Mouse (Mus musculus) heart, postnatal 0 days (tissue): ENCODE results near the gene Scgb1c1. TPM values are rescaled to one million over a fixed set of nuclear protein-coding genes. Genes with fewer than 3 reads are reported as not detected.

Experiments used
- ATAC-seq: fragments of 200-750 bp; cut with Nextera tagmentation; 2 replicates; pipeline ENCODE4 v1.8.0; 2017; ENCODE audit warnings: low read depth, moderate number of reproducible peaks, moderate library complexity; ENCODE audit not compliant: insufficient read depth
- DNase-seq: peaks from one replicate; pipeline ENCODE4 v3.0.0-alpha.2; 2016; ENCODE audit warnings: low spot score
- H3K27ac ChIP-seq: fragments of 300-500 bp; sonication (generic); 2 replicates; pipeline ENCODE4 v1.5.1; 2014; ENCODE audit warnings: low read depth, mild to moderate bottlenecking
- H3K27me3 ChIP-seq: fragments of 300-500 bp; sonication (generic); 2 replicates; pipeline ENCODE4 v1.6.1; 2014; ENCODE audit warnings: low read length, mixed read lengths; ENCODE audit not compliant: control insufficient read depth, insufficient read depth
- H3K36me3 ChIP-seq: fragments of 300-500 bp; sonication (generic); replicated peaks from 2 replicates; pipeline ENCODE4 v1.6.1; 2014; ENCODE audit warnings: low read length, mixed read lengths; ENCODE audit not compliant: control insufficient read depth, insufficient read depth
- H3K4me1 ChIP-seq: fragments of 300-500 bp; sonication (generic); 2 replicates; pipeline ENCODE4 v1.6.1; 2014; ENCODE audit warnings: antibody characterized with exemption; ENCODE audit not compliant: control insufficient read depth, insufficient read depth
- H3K4me2 ChIP-seq: fragments of 300-500 bp; sonication (generic); 2 replicates; pipeline ENCODE4 v1.6.1; 2014; ENCODE audit warnings: low read depth, mild to moderate bottlenecking, low read length, moderate library complexity
- H3K4me3 ChIP-seq: fragments of 300-500 bp; sonication (generic); 2 replicates; pipeline ENCODE4 v1.5.1; 2014; ENCODE audit warnings: low read depth, low read length
- H3K9ac ChIP-seq: fragments of 300-500 bp; sonication (generic); replicated peaks from 2 replicates; pipeline ENCODE4 v1.6.1; 2014; ENCODE audit warnings: low read depth, low read length, mixed read lengths
- H3K9me3 ChIP-seq: fragments of 300-500 bp; sonication (generic); replicated peaks from 2 replicates; pipeline ENCODE4 v1.6.1; 2016; ENCODE audit warnings: low read length; ENCODE audit not compliant: control insufficient read depth
- CTCF ChIP-seq: IDR thresholded peaks from 2 replicates; pipeline ENCODE4 v1.5.1; 2016; ENCODE audit warnings: antibody characterized with exemption, control low read depth, low read depth
- EP300 ChIP-seq: IDR thresholded peaks from 2 replicates; pipeline ENCODE4 v1.6.1; 2016; ENCODE audit warnings: antibody characterized with exemption, low read depth
- WGBS: fragments of 180-500 bp; shearing (Covaris S2); extraction: QIAGEN DNeasy Blood & Tissue Kit; methylation state at CpG from one replicate; pipeline ENCODE4 v1.1.7; 2014; 5-methylcytosine and 5-hydroxymethylcytosine counted together
- polyA plus RNA-seq: library from polyadenylated mRNA; unstranded; fragments of >200 nt; fragmentation: Nextera tagmentation; extraction: Ambion mirVana; gene quantifications from 2 replicates; pipeline ENCODE4 v1.2.1, GENCODE M21; 2015
- total RNA-seq: library from RNA; depleted of rRNA; stranded (reverse); fragments of >200 nt; gene quantifications from 2 replicates; pipeline ENCODE4 v1.2.3, GENCODE M21; 2014; ENCODE audit warnings: low replicate concordance

Scgb1c1 gene
- total and polyA plus RNA-seq, 2 experiments from 2014 or later, result 0.80 to 11.0 TPM

DNA sequence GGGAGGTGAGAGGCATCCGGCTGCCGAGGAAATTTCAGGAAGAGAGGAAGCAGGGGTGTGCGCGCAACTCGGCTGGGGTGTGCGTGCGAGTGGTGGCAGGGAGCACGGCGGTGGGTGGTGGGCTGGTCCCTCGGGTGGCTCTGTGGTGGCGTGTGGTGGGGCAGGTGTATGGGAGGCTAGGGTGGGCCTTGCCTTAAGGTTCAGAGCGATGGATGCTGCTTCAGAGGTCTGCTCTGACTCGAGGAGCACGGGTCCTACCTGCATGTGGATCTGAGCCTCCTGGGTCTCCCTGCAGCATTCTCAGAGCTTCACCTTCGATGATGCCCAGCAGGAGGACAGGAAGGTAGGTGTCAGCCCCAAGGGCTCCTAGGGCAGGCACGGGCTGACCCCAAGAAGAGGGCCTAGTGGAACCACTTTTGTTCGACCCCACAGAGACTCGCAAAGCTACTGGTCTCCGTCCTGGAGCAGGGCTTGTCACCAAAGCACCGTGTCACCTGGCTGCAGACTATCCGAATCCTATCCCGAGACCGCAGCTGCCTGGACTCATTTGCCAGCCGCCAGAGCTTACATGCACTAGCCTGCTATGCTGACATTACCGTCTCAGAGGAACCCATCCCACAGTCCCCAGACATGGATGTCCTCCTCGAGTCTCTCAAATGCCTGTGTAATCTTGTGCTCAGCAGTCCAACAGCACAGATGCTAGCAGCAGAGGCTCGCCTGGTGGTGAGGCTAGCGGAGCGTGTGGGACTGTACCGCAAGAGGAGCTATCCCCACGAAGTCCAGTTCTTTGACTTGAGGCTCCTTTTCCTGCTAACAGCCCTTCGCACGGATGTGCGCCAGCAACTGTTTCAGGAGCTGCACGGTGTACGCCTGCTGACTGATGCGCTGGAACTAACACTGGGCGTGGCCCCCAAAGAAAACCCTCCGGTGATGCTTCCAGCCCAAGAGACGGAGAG is 12.5 kb downstream of the Scgb1c1 start, which contains the start of gene Bet1l:
Gene Bet1l, minus strand, starts transcription at position 28 of the 956 bp plus-strand sequence.
- peak within 1 kb of the TSS; percentile 91 for H3K4me3 ChIP-seq
- 26% methylated on average over 40 of the region's 40 CpGs for WGBS
- H3K9me3 ChIP-seq, result no peaks in the 10 kb centered on the region
- no peak for TF ChIP-seq EP300
- no peak for TF ChIP-seq CTCF
- H3K4me2 ChIP-seq, result peak within 1 kb of the TSS; percentile 80
- peak within 1 kb of the TSS; percentile 92 for H3K27ac ChIP-seq
- no peaks in the 10 kb centered on the region for H3K27me3 ChIP-seq
- H3K36me3 ChIP-seq, result peaks cover 62% of the 10 kb centered on the region
- ATAC-seq (peak; percentile 8; the same call in 1 of the 2 replicates), DNase-seq (no peak)
- H3K9ac ChIP-seq, result peak within 1 kb of the TSS; percentile 96
- H3K4me1 ChIP-seq, result peaks cover 20% of the 10 kb centered on the region

DNA sequence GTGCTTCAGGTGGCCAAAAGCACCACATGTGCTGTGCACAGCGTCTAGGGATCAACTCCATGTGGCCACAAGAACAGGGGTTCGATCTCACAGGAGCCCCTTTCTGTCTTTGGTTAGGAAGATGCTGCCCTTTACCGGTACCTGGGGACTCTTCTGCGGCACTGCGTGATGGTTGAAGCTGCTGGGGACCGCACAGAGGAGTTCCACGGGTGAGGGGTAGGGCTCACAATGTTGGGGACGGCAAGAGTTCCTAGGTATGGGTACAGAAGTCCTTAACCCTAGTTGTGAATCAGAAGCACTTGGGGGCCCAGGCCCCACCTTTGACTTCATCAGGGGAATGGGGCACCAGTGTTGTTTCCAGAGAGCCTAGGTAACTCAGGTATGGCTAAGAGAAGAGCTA is 13.4 kb downstream of the Scgb1c1 start:
- Histone ChIP-seq H3K4me3 (peak overlapping the region; percentile 91; the same call in 1 of the 2 replicates), H3K9ac (no peak overlapping the region), H3K27ac (no peak overlapping the region), H3K36me3 (peaks cover 62% of the 10 kb centered on the region), H3K4me1 (peaks cover 20% of the 10 kb centered on the region), H3K27me3 (no peaks in the 10 kb centered on the region), H3K9me3 (no peaks in the 10 kb centered on the region), H3K4me2 (peak overlapping the region; percentile 80)
- ATAC-seq (no peak), DNase-seq (no peak)
- no peak for TF ChIP-seq CTCF
- no peak for TF ChIP-seq EP300
- 90% methylated on average over 8 of the region's 8 CpGs for WGBS

DNA sequence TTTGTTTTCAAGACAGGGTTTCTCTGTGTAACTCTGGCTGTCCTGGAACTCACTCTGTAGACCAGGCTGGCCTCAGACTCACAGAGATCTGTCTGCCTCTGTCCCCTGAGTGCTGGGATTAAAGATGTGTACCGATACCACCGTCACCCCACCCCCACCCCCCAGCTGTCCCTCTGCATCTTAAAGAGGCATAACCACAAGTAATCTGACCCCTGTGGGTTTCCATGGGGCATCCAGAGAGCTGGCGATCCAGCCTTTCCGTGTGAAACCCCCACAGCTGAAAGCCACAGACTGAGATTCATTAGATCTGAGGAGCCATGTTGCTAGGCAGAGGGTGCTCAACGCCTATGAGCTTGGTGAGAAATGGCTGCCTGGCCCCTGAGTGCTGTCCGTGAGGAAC is 14.7 kb downstream of the Scgb1c1 start:
- no peaks in the 10 kb centered on the region for H3K27me3 ChIP-seq
- no peak for TF ChIP-seq CTCF
- 73% methylated on average over 6 of the region's 6 CpGs for WGBS
- H3K36me3 ChIP-seq, result peaks cover 62% of the 10 kb centered on the region
- H3K27ac ChIP-seq, result no peak overlapping the region
- H3K4me3 ChIP-seq, result no peak overlapping the region
- no peak overlapping the region for H3K4me2 ChIP-seq
- ATAC-seq (no peak), DNase-seq (no peak)
- peaks cover 20% of the 10 kb centered on the region for H3K4me1 ChIP-seq
- no peaks in the 10 kb centered on the region for H3K9me3 ChIP-seq
- H3K9ac ChIP-seq, result no peak overlapping the region

DNA sequence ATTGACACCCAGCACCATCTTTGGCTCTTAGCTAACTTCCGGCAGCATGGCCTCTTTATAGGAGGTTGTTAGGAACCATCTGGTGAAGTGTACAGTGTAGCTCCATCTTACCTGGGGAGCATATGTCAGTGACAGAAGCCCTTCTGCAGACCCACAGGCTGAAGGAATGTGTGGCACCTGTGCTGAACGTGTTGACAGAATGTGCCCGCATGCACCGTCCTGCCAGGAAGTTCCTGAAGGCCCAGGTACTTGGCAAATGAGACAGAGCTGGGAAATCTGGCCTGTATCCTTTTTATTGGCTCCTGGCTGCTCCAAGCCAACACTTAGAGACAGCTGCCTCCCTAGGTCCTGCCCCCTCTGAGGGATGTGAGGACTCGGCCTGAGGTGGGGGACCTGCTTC is 15.4 kb downstream of the Scgb1c1 start:
- H3K27ac ChIP-seq, result no peak overlapping the region
- peaks cover 69% of the 10 kb centered on the region for H3K36me3 ChIP-seq
- no peak for DNase-seq
- peaks cover 13% of the 10 kb centered on the region for H3K4me1 ChIP-seq
- no peak overlapping the region for H3K9ac ChIP-seq
- WGBS, result 78% methylated on average over 5 of the region's 5 CpGs
- no peaks in the 10 kb centered on the region for H3K9me3 ChIP-seq
- H3K4me3 ChIP-seq, result no peak overlapping the region
- no peaks in the 10 kb centered on the region for H3K27me3 ChIP-seq
- no peak for TF ChIP-seq CTCF
- TF ChIP-seq EP300, result no peak
- ATAC-seq, result no peak
- H3K4me2 ChIP-seq, result no peak overlapping the region

DNA sequence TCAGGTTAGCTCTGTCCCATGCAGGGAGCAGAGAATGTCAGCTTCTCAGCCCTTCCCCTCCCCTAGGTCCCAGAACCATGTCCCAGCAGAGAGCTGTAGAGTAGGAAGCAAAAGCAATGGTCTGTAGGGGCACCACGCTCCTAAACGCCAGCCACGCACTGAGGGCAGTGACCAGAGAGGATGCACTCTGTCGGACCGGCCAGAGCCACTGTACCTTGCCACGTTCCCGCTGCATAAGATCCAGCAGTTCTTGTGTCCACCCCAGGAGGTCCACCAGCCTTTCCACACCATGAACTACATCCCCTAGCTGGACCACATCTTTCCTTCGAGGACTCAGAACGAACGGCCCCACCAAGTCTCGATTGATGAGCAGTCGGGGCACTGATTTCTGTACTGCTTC is 19.4 kb downstream of the Scgb1c1 start:
- DNase-seq, result no peak
- Histone ChIP-seq H3K4me1 (no peaks in the 10 kb centered on the region), H3K9ac (no peak overlapping the region), H3K4me2 (no peak overlapping the region), H3K9me3 (no peaks in the 10 kb centered on the region), H3K27ac (no peak overlapping the region), H3K4me3 (no peak overlapping the region), H3K27me3 (no peaks in the 10 kb centered on the region), H3K36me3 (peaks cover 89% of the 10 kb centered on the region)
- ATAC-seq, result no peak
- 84% methylated on average over 12 of the region's 12 CpGs for WGBS
- no peak for TF ChIP-seq CTCF
- no peak for TF ChIP-seq EP300
